In genomic region chr14:26583645-26584044, GRCm38 (mm10) we compare ENCODE assay signal across 20 mouse cellular contexts.
"Had no signal": no experiment of that assay in that cellular context is flagged by ENCODE, and none has a peak within 500 bp of the region (broad histone marks: within the 10 kb centered on the region; RNA-seq: fewer than 3 reads in every experiment).

No protein-coding gene starts in this region.

- H3K9ac ChIP-seq: lung, embryonic 14.5 days; midbrain, embryonic 12.5 days; neural tube, embryonic 13.5 days; neural tube, embryonic 15.5 days; stomach, embryonic 15.5 days had no signal

- H3K27me3 ChIP-seq: midbrain, embryonic 12.5 days; neural tube, embryonic 13.5 days; neural tube, embryonic 15.5 days; stomach, embryonic 15.5 days had no signal

- ATAC-seq: midbrain, embryonic 16.5 days had no signal

- H3K4me3 ChIP-seq: midbrain, embryonic 10.5 days; midbrain, embryonic 12.5 days; myocyte; neural tube, embryonic 13.5 days; neural tube, embryonic 15.5 days; stomach, embryonic 15.5 days had no signal

- H3K36me3 ChIP-seq: stomach, embryonic 15.5 days had no signal

- H3K4me2 ChIP-seq: lung, embryonic 14.5 days; midbrain, embryonic 12.5 days; neural tube, embryonic 13.5 days; neural tube, embryonic 15.5 days; stomach, embryonic 15.5 days had no signal

- H3K9me3 ChIP-seq: midbrain, embryonic 12.5 days; neural tube, embryonic 13.5 days; neural tube, embryonic 15.5 days; stomach, embryonic 15.5 days had no signal

- H3K27ac ChIP-seq: midbrain, embryonic 10.5 days; midbrain, embryonic 12.5 days; neural tube, embryonic 13.5 days; neural tube, embryonic 15.5 days; stomach, embryonic 15.5 days had no signal

- DNase-seq: lung, adult 18-20 months; lung, embryonic 14.5 days; lung, postnatal 10 days; lung, postnatal 4 days; midbrain, embryonic 14.5 days; retina, postnatal 1 day; right cerebral cortex, adult 18-20 months; right cerebral cortex, postnatal 25 days; right cerebral cortex, postnatal 4 days; spleen, adult 18-20 months; thymus, adult 18-20 months; thymus, postnatal 14 days; thymus, postnatal 36 days had no signal
